Mouse (Mus musculus): ENCODE measurements around the gene Zbtb7a. TPM values are rescaled to one million over a fixed set of nuclear protein-coding genes. Genes with fewer than 3 reads are reported as not detected.
A peak's percentile ranks its signal among the peaks of the same experiment; 100 is the strongest.

Zbtb7a gene
- polyA plus RNA-seq, 1 experiment = 100.0 TPM

DNA sequence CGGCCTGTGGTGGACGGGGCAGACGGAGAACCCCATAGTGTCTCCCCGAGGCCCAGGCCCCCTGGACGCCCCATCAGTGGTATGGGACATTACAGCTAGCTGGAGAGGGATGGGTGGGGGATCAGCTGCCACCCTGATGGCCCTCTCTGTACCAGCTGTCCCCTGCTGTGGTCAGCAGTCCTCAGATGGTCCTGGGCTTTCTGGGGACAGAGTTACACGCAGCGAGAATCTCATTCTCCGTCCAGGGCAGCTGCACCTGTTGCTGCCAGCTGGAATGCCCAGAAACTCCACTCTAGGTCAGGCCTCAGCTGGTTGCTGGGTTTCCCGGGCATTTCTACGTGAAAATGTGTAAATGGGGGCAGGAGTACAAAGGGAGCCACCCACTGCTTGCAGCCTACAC lies 15.4 kb upstream of the Zbtb7a start:
- H3K27me3 ChIP-seq (replicated peaks) = no peaks in the 10 kb centered on the region
- no peaks in the 10 kb centered on the region for H3K9me3 ChIP-seq
- peaks cover 97% of the 10 kb centered on the region for H3K36me3 ChIP-seq (replicated peaks; ENCODE audit: low read length)
- H3K4me1 ChIP-seq = peaks cover 75% of the 10 kb centered on the region
- TF ChIP-seq FLI1 (IDR thresholded peaks at IDR 0.05; ENCODE audit: low read length) (no peak), GATA1 (IDR thresholded peaks at IDR 0.05; ENCODE audit: borderline replicate concordance, low read length) (no peak)
- H3K4me3 ChIP-seq (replicated peaks) = no peak overlapping the region

DNA sequence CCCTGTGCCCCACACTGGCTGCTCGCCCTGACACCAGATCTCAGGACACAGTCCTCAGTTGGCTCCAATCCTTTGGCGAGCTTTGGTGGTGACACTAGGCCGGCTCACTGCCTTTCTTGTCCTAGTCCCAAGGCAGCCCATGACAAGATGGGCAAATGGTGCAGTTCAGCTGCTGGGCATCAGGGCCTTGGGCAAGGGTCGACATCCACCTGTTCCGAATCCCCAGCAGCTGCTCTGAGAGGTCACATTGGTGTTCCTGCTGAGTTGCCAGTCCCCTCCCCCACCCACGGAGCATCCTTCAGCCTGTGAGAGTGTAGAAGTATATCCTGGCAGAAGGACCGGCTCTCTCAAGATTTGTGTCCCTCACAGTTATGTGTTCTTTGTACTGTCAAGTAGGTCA lies 14.4 kb upstream of the Zbtb7a start:
- Histone ChIP-seq H3K4me1 (peaks cover 68% of the 10 kb centered on the region), H3K4me3 (replicated peaks) (no peak overlapping the region), H3K9me3 (no peaks in the 10 kb centered on the region), H3K27me3 (replicated peaks) (no peaks in the 10 kb centered on the region), H3K36me3 (replicated peaks; ENCODE audit: low read length) (peaks cover 97% of the 10 kb centered on the region)
- no peak for TF ChIP-seq FLI1 (IDR thresholded peaks at IDR 0.05; ENCODE audit: low read length)
- TF ChIP-seq GATA1 (IDR thresholded peaks at IDR 0.05; ENCODE audit: borderline replicate concordance, low read length) = no peak

DNA sequence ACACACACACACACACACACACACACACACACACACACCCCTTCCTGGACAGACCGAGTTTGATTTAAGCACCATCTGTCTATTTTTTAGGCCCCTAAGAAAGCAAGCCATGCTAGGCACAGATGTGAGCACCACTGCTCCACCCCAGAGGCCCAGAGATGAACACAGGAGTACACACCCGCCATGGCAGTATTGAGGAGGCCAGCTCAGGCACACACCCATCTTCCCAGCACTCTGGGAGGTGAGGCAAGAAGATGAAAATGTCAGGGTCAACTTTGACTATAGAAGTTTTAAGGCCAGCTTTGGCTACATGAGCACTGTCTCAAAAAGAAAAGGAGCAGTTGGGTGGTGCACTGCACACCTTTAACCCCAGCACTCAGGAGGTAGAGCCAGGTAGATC lies 12.1 kb upstream of the Zbtb7a start:
- H3K9me3 ChIP-seq = no peaks in the 10 kb centered on the region
- no peaks in the 10 kb centered on the region for H3K27me3 ChIP-seq (replicated peaks)
- H3K36me3 ChIP-seq (replicated peaks; ENCODE audit: low read length) = peaks cover 76% of the 10 kb centered on the region
- TF ChIP-seq GATA1 (IDR thresholded peaks at IDR 0.05; ENCODE audit: borderline replicate concordance, low read length) (no peak), FLI1 (IDR thresholded peaks at IDR 0.05; ENCODE audit: low read length) (no peak)
- peaks cover 60% of the 10 kb centered on the region for H3K4me1 ChIP-seq
- H3K4me3 ChIP-seq (replicated peaks) = no peak overlapping the region

DNA sequence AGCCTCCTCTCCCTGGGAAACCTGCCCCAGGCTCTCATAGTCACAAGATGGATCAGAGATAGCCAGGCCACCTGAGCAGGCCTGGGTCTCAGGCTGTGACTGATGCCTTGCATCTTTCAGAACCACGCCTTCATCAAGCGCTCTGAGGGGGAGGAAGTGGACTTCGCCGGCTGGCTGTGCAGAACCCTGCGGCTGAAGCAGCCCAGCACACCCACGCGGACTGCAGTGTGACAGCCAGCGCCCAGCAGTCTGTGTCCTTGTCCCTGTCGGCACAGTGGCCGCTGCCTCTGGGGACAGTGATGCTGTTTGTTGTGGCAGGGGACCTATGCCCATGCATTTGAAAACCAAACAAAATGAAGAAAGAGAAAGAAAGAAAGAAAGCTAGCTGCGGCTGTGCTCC lies 11.5 kb upstream of the Zbtb7a start:
- peaks cover 72% of the 10 kb centered on the region for H3K36me3 ChIP-seq (replicated peaks; ENCODE audit: low read length)
- H3K4me1 ChIP-seq = peaks cover 66% of the 10 kb centered on the region
- TF ChIP-seq GATA1 (IDR thresholded peaks at IDR 0.05; ENCODE audit: borderline replicate concordance, low read length) (no peak), FLI1 (IDR thresholded peaks at IDR 0.05; ENCODE audit: low read length) (no peak)
- no peaks in the 10 kb centered on the region for H3K9me3 ChIP-seq
- H3K27me3 ChIP-seq (replicated peaks) = no peaks in the 10 kb centered on the region
- no peak overlapping the region for H3K4me3 ChIP-seq (replicated peaks)

DNA sequence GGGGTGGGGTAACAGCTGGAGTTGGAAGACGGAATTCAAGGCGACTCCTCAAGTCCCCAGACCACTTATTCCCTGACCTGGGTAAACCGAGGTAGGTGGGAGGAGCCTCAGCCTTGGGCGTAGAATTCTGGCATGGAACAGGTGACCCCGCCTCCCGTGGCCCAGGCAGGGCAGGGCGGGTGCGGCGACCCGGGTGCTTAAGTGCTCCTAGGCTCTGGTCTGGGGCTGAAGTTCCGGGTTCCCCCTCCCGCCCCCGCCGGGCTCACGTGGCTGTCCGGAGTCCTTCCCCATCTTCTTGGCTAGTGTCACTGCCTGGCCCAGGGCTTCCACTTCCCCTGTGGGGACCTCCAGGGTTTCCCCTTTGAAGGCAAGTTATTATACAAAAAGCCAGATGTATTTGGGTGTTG lies 836 bp upstream of the Zbtb7a start:
- peaks cover 50% of the 10 kb centered on the region for H3K4me1 ChIP-seq
- TF ChIP-seq GATA1 (IDR thresholded peaks at IDR 0.05; ENCODE audit: borderline replicate concordance, low read length) = no peak
- TF ChIP-seq FLI1 (IDR thresholded peaks at IDR 0.05; ENCODE audit: low read length) = no peak
- H3K9me3 ChIP-seq = no peaks in the 10 kb centered on the region
- no peaks in the 10 kb centered on the region for H3K27me3 ChIP-seq (replicated peaks)
- H3K36me3 ChIP-seq (replicated peaks; ENCODE audit: low read length) = peaks cover 4% of the 10 kb centered on the region
- peak overlapping the region; percentile 98 for H3K4me3 ChIP-seq (replicated peaks)

DNA sequence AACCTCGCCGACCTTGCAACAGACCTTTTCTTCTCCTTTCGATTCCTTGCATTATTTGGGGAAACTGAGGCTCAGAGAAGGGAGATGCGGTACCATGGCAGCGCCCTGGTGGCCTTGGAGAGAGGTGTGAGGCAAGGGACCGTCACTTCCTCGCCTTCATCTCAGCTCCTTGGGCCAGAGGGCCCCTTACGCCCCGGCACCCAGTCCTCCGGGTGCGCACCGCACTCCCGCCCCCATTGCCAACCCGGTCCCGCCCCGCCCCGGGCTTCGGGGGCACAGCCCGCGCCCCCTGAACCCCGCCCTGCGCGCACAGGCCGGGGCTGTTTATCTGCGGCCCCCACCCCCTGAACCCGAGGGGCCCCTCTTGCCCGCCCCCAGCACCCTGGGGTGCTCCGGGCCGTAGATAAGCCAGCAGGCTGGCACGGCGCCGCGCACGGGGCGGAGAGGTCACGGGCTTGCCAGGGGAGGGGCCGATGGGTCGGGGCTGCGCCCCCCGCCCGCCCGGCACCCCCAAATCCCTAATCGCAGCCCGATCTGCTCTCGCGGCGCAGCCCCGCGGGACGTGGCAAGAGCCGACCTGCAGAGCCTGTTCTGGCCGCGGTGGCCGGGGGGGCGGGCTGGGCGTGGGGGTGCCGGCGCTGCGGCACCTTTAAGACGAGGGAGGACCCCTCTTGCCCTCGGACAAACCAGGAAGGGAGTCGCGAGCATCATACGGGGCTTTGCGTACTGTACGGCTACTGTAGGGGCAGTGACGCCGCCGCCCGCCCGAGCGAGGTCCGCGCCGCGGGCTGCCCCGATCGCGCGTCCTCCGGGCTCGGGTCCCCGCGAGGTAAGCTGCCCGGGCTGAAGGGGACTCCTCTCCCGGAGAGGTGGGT lies 1.0 kb downstream of the Zbtb7a start:
- H3K4me1 ChIP-seq = peaks cover 52% of the 10 kb centered on the region
- peak overlapping the region; percentile 98 for H3K4me3 ChIP-seq (replicated peaks)
- TF ChIP-seq FLI1 (IDR thresholded peaks at IDR 0.05; ENCODE audit: low read length) (no peak), GATA1 (IDR thresholded peaks at IDR 0.05; ENCODE audit: borderline replicate concordance, low read length) (no peak)
- no peaks in the 10 kb centered on the region for H3K9me3 ChIP-seq
- no peaks in the 10 kb centered on the region for H3K27me3 ChIP-seq (replicated peaks)
- peaks cover 22% of the 10 kb centered on the region for H3K36me3 ChIP-seq (replicated peaks; ENCODE audit: low read length)

DNA sequence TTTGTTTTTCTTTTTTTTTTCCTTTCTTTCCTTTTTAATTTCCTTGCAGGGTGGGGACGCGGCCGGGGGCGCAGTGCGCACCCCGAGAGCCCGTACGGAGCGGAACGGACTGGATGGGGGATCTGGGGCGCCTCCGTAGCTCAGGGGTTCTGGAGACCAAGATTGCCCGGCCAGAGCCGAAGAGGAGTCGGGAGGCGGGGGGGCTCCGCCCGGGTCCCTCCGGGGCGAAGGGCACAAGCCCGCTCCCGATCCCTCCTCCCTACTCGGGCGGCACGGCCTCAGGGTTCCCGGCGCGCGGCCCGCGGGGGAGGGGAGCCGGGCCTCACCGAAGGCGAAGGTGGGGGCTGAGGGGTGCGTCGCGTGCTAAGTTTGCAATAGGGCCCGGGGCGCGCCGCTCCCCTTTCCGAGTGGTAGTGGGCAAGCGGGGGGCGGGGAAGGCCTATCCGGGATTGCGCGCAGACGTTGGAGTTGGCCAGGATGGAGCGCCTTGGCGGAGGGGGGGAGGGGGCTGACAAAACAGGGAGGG lies 1.7 kb downstream of the Zbtb7a start:
- Histone ChIP-seq H3K9me3 (no peaks in the 10 kb centered on the region), H3K27me3 (replicated peaks) (no peaks in the 10 kb centered on the region), H3K4me3 (replicated peaks) (peak overlapping the region; percentile 98), H3K4me1 (peaks cover 58% of the 10 kb centered on the region), H3K36me3 (replicated peaks; ENCODE audit: low read length) (peaks cover 29% of the 10 kb centered on the region)
- TF ChIP-seq GATA1 (IDR thresholded peaks at IDR 0.05; ENCODE audit: borderline replicate concordance, low read length) (no peak), FLI1 (IDR thresholded peaks at IDR 0.05; ENCODE audit: low read length) (no peak)

DNA sequence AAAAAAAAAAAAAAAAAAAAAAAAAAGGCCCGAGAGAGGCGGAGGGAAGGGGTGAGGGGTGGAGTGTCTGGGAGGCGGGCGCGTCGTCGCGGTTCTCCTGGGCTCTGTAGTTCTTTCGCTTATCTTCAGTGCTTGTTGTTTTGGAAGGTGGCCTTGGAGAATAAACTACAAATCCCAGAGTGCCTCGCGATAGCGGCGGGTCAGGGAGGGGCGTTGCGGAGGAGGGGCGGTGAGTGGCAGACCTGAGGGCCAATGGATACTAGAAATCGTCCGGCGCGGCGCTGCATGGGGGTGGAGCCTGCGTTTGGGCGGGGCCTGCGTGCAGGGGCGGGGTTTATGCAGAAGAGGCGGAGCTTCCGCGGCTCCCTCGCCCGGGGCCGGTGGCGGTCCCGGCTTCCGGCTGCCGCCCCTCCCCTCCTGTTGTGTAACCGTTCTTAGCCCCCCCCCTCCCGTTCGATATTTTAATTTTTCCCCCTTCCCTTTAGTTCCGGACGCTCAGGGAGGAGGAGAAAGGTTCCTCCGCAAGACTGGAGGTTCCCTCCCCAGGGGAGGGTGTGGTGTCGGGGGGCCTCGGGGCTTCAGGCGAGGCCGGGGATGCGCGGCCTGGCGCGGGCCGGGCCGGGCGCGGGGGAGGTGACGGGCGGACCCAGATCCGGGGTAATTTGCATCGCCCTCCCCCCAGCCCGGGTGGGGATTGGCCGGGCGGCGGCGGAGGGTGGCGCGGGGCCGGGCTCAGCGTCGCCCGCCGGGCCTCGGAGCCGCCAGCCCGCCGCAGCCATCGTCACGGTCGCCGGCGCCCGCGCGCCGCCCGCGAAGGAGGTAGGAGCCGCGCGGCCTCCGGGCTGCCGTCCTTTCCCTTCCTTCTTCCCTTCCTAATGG lies 2.5 kb downstream of the Zbtb7a start:
- peak; percentile 43; the same call in 1 of the 3 replicates for TF ChIP-seq GATA1 (IDR thresholded peaks at IDR 0.05; ENCODE audit: borderline replicate concordance, low read length)
- no peak for TF ChIP-seq FLI1 (IDR thresholded peaks at IDR 0.05; ENCODE audit: low read length)
- Histone ChIP-seq H3K4me3 (replicated peaks) (peak overlapping the region; percentile 98), H3K36me3 (replicated peaks; ENCODE audit: low read length) (peaks cover 35% of the 10 kb centered on the region), H3K4me1 (peaks cover 65% of the 10 kb centered on the region), H3K27me3 (replicated peaks) (no peaks in the 10 kb centered on the region), H3K9me3 (no peaks in the 10 kb centered on the region)

DNA sequence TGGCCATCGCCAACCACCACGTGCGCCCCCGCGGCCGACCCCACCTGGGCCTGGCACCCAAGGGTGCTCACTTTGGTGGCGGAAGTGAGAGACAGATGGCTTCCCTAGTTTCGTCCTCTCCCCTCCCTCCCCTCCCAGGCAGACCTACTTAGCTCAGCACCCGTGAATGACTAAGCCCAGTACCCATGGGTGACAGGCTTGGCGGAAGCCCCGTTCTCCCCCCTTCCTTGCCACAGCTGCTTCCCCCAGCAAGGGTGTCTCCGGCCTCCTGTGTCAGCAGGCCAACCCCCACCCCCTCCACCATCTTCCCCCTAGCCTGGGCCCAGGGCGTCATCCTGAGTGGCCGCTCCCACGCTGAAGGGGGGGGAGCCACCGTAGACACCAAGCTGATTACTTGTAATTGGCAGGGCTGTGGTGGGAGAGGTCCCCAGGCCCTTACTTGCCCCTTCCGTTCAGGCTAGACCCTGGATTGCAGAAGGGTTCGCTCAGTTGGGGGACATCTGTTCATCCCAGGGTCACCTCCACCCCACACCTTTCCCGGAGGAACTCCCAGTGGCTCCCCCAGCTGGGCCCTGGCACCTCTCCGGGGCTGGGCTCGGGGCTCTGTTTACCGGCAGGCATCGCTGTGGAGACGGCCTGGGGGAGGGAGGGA lies 3.2 kb downstream of the Zbtb7a start:
- no peaks in the 10 kb centered on the region for H3K9me3 ChIP-seq
- H3K36me3 ChIP-seq (replicated peaks; ENCODE audit: low read length) = peaks cover 42% of the 10 kb centered on the region
- TF ChIP-seq FLI1 (IDR thresholded peaks at IDR 0.05; ENCODE audit: low read length) (no peak), GATA1 (IDR thresholded peaks at IDR 0.05; ENCODE audit: borderline replicate concordance, low read length) (no peak)
- peak overlapping the region; percentile 98 for H3K4me3 ChIP-seq (replicated peaks)
- no peaks in the 10 kb centered on the region for H3K27me3 ChIP-seq (replicated peaks)
- peaks cover 68% of the 10 kb centered on the region for H3K4me1 ChIP-seq

Measured in megakaryocyte, embryonic 14.5 days (primary cell).